Mouse (Mus musculus) hindbrain, embryonic 14.5 days (tissue): ENCODE results near the gene Hnrnpc. TPM values are rescaled to one million over a fixed set of nuclear protein-coding genes. Genes with fewer than 3 reads are reported as not detected.
"Not testable (repeated sequence)": the region's sequence is repeated elsewhere in the genome, so short reads cannot be mapped to it uniquely, and the experiment has no call there.

Experiments used
- ATAC-seq: fragments of 200-750 bp; cut with Nextera tagmentation; 2 replicates; pipeline ENCODE4 v1.8.0; 2017; ENCODE audit warnings: moderate number of reproducible peaks, mild to moderate bottlenecking, moderate TSS enrichment, moderate library complexity; ENCODE audit not compliant: low FRiP score
- DNase-seq: peaks from one replicate; pipeline ENCODE4 v3.0.0-alpha.2; 2015; ENCODE audit warnings: low spot score
- H3K27ac ChIP-seq: fragments of 300-500 bp; sonication (generic); 2 replicates; pipeline ENCODE4 v1.5.1; 2014; ENCODE audit warnings: mild to moderate bottlenecking, moderate library complexity
- H3K27me3 ChIP-seq: fragments of 300-500 bp; sonication (generic); 2 replicates; pipeline ENCODE4 v1.6.1; 2014; ENCODE audit warnings: mild to moderate bottlenecking, low read length, mixed read lengths; ENCODE audit not compliant: control insufficient read depth, insufficient read depth
- H3K36me3 ChIP-seq: fragments of 300-500 bp; sonication (generic); replicated peaks from 2 replicates; pipeline ENCODE4 v1.6.1; 2014; ENCODE audit not compliant: control insufficient read depth, insufficient read depth
- H3K4me1 ChIP-seq: fragments of 300-500 bp; sonication (generic); replicated peaks from 2 replicates; pipeline ENCODE4 v1.6.1; 2014; ENCODE audit warnings: antibody characterized with exemption, low read length, mixed read lengths; ENCODE audit not compliant: control insufficient read depth, insufficient read depth
- H3K4me2 ChIP-seq: fragments of 300-500 bp; sonication (generic); replicated peaks from 2 replicates; pipeline ENCODE4 v1.6.1; 2014; ENCODE audit warnings: mild to moderate bottlenecking, moderate library complexity
- H3K4me3 ChIP-seq: fragments of 300-500 bp; sonication (generic); replicated peaks from 2 replicates; pipeline ENCODE4 v1.5.1; 2014; ENCODE audit warnings: mild to moderate bottlenecking, low read length
- H3K9ac ChIP-seq: fragments of 300-500 bp; sonication (generic); 2 replicates; pipeline ENCODE4 v1.6.1; 2014
- H3K9me3 ChIP-seq: fragments of 300-500 bp; sonication (generic); 2 replicates; pipeline ENCODE4 v1.6.1; 2016; ENCODE audit warnings: low read length; ENCODE audit not compliant: control insufficient read depth
- WGBS: fragments of 180-500 bp; shearing (Covaris S2); extraction: QIAGEN DNeasy Blood & Tissue Kit; methylation state at CpG from one replicate; pipeline ENCODE4 v1.1.7; 2014; 5-methylcytosine and 5-hydroxymethylcytosine counted together
- polyA plus RNA-seq: library from polyadenylated mRNA; unstranded; fragments of >200 nt; fragmentation: Nextera tagmentation; extraction: Ambion mirVana; gene quantifications from 2 replicates; pipeline ENCODE4 v1.2.1, GENCODE M21; 2014

The Hnrnpc gene
- polyA plus RNA-seq, 1 experiment from 2014 or later = 451 TPM

DNA sequence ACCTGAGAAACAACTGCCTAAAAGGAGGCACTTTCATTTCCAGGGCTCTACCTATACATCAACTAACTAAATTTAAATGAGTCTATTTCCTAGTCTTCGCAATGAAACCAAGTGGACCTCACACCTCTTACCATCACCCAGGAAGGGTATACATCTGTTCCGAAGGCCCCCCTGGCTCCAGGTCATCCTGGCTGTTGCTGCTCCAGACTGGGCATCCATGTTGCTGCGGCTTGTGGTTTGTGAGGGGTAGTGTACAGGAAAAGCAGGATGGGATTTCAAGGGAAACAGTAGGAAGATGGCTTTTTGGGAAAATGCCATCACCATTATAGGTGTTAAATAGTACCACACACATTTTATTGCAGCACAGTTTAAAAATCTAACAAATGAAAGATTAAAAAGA lies 6.6 kb downstream of the Hnrnpc start:
- not testable (repeated sequence) for H3K27me3 ChIP-seq, H3K9me3 ChIP-seq, H3K27ac ChIP-seq, DNase-seq, H3K9ac ChIP-seq, H3K4me3 ChIP-seq, H3K4me2 ChIP-seq, ATAC-seq
- Histone ChIP-seq H3K4me1 (peaks cover 30% of the 10 kb centered on the region), H3K36me3 (peaks cover 50% of the 10 kb centered on the region)
- WGBS = 97% methylated on average over 3 of the region's 3 CpGs

DNA sequence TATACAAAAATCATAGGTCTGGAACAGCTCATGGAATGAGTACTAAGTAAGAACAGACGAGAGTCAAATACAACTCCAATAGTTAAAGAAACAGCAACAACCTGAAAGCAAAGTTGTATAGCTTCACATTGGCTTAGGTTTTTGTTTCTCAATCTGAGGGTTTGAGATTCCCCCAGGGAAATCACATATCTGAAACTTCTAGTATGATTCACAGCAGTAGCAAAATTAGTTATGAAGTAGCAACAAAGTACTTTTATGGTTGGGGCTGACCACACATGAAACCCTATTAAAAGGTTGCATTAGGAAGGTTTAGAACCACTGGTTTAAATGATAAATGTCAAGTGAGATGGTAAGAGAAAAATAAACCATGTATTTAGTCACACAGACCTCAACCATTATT lies 9.3 kb downstream of the Hnrnpc start:
- H3K36me3 ChIP-seq = peaks cover 76% of the 10 kb centered on the region
- no peak for ATAC-seq
- peaks cover 5% of the 10 kb centered on the region; the same call in 1 of the 2 replicates for H3K4me1 ChIP-seq
- 89% methylated on average over 1 of the region's 1 CpGs for WGBS
- no peak overlapping the region for H3K27ac ChIP-seq
- H3K9ac ChIP-seq = no peak overlapping the region
- no peak overlapping the region for H3K4me3 ChIP-seq
- no peak for DNase-seq
- no peaks in the 10 kb centered on the region for H3K9me3 ChIP-seq
- H3K4me2 ChIP-seq = no peak overlapping the region
- no peaks in the 10 kb centered on the region for H3K27me3 ChIP-seq

DNA sequence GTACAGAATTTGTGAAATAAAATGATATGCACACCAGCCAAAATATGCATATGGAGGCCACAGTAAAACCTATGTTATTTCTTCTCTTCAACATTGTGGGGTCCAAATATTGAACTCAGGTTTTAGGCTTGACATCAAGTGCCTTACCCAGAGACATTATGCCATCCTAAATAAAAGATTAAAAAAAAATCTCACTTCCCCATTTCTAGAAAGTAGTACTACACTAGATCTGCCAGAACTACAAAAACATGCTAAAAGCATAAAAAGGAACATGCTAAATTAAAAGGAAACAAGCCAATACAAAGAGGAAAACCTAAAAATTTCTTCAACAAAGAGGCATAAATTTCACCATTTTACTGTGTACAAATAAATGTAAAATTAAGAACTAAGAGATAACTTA lies 20.7 kb downstream of the Hnrnpc start:
- H3K4me3 ChIP-seq = no peak overlapping the region
- no peaks in the 10 kb centered on the region for H3K9me3 ChIP-seq
- no peak overlapping the region for H3K4me2 ChIP-seq
- no peaks in the 10 kb centered on the region for H3K27me3 ChIP-seq
- H3K9ac ChIP-seq = no peak overlapping the region
- H3K27ac ChIP-seq = no peak overlapping the region
- H3K36me3 ChIP-seq = peaks cover 69% of the 10 kb centered on the region
- no peak for DNase-seq
- no peaks in the 10 kb centered on the region for H3K4me1 ChIP-seq
- no peak for ATAC-seq

DNA sequence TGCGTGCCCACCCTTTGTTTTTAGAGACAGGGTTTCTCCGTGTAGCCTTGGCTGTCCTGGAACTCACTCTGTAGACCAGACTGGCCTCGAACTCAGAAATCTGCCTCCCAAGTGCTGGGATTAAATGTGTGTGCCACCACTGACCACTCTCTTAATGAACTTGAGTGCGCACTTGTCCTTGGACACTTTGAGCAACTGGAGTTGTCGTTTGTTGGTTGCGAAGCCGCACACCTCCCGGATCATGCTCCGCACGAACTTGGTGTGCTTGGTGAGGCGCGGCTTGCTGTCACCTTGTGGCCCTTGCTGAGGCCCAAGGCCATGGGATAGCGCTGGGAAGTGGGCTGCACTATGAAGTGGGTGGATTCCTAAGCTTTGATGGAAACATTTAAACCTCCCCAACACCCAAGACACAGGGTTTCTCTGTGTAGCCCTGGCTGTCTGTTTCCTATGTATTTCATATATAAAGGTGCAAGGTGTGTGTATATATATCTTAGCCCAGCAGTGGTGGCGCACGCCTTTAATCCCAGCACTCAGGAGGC lies 32.2 kb downstream of the Hnrnpc start:
- ATAC-seq (no peak), DNase-seq (no peak)
- no peak overlapping the region for H3K4me3 ChIP-seq
- no peak overlapping the region for H3K27ac ChIP-seq
- WGBS = 95% methylated on average over 15 of the region's 15 CpGs
- H3K4me1 ChIP-seq = no peaks in the 10 kb centered on the region
- no peaks in the 10 kb centered on the region for H3K27me3 ChIP-seq
- H3K9ac ChIP-seq = no peak overlapping the region
- H3K4me2 ChIP-seq = no peak overlapping the region
- H3K36me3 ChIP-seq = peaks cover 64% of the 10 kb centered on the region
- no peaks in the 10 kb centered on the region for H3K9me3 ChIP-seq

DNA sequence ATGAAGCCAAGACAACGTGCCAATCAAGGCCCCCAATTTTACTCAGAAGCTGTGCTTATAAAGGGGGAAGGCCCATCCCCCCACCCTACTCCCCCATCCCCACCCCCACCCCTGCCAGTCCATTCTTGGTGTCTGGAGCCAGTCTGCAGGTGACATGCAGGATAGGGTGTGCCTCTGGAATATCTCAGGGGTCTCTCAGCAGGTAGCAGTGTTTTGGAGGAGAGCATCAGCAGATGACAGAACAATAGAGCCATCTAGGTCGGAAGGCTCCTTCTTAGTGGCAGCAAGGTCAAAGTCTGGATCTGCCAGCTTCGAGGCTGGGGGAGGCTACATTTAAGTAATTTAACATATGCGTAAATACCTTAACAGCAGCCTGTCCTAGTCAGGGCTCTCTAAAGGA lies 37.7 kb downstream of the Hnrnpc start:
- ATAC-seq = no peak
- no peak overlapping the region for H3K9ac ChIP-seq
- no peak overlapping the region for H3K4me2 ChIP-seq
- no peaks in the 10 kb centered on the region for H3K27me3 ChIP-seq
- DNase-seq = no peak
- WGBS = 61% methylated on average over 4 of the region's 4 CpGs
- H3K4me3 ChIP-seq = no peak overlapping the region
- no peaks in the 10 kb centered on the region for H3K9me3 ChIP-seq
- no peak overlapping the region for H3K27ac ChIP-seq
- peaks cover 9% of the 10 kb centered on the region for H3K36me3 ChIP-seq
- no peaks in the 10 kb centered on the region for H3K4me1 ChIP-seq

DNA sequence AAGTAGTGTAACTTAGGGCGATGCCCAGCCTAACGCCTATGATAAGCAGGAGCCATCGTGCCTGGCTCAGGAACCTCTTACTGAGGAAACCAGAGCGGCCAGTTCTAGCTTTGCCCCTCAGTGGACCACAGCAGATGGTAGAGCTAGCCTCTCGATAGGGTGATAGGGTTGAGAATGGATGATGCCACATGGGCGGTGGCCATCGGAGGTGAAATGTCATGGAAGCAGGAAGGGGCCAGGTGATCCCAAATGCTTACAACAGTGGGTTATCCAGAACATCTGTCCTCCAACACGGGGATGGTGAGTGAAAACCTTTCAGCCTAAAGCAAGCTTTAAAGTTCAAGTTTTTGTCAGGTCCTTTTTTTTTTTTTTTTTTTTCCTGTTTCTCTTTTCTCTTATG lies 42.0 kb downstream of the Hnrnpc start:
- no peak overlapping the region for H3K4me3 ChIP-seq
- H3K36me3 ChIP-seq = no peaks in the 10 kb centered on the region
- ATAC-seq (no peak), DNase-seq (no peak)
- H3K9ac ChIP-seq = no peak overlapping the region
- H3K9me3 ChIP-seq = no peaks in the 10 kb centered on the region
- H3K4me2 ChIP-seq = no peak overlapping the region
- no peaks in the 10 kb centered on the region for H3K27me3 ChIP-seq
- WGBS = 90% methylated on average over 8 of the region's 8 CpGs
- no peak overlapping the region for H3K27ac ChIP-seq
- H3K4me1 ChIP-seq = no peaks in the 10 kb centered on the region

DNA sequence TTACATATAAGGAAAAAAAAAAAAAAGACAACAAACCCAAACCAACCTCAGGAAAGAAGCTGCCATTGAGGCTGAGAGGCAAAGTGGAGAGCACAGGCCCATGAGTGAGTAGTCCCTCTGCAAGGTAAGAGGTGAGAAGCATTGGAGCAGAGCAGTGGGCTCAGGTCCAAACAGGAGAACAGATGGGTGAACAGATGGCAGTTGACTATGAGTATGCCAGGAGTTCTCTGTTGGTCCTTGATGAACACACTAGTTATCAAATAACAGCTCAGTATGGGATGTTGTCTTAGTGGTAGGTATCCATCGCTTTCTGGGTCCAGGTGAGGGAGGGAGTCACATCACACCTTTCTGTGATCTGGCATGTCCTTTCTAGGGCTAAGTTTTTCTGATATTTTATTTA lies 43.0 kb downstream of the Hnrnpc start:
- DNase-seq (no peak), ATAC-seq (no peak)
- Histone ChIP-seq H3K9ac (no peak overlapping the region), H3K4me1 (no peaks in the 10 kb centered on the region), H3K27ac (no peak overlapping the region), H3K36me3 (no peaks in the 10 kb centered on the region), H3K4me2 (no peak overlapping the region), H3K27me3 (no peaks in the 10 kb centered on the region), H3K4me3 (no peak overlapping the region), H3K9me3 (no peaks in the 10 kb centered on the region)
- 69% methylated on average over 1 of the region's 1 CpGs for WGBS

DNA sequence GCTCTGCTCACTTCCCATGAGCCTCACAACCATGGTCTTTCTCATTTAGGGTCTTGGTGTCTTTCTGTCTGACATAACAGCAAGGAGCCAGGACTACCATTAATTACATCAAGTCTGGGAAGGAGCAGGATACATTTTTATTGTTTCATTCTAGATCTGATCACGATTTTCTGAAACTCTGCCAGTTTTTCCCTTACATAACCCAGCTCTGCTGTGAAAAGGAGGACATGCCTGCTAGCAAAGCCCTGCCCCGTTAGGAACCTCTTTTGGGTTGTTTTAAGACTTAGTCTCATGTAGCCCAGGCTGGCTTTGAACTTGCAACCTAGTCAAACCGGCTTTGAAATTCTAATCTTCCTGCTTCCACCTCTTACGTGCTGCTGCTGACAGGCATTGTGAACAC lies 43.8 kb downstream of the Hnrnpc start:
- Histone ChIP-seq H3K9me3 (no peaks in the 10 kb centered on the region), H3K27me3 (no peaks in the 10 kb centered on the region), H3K9ac (no peak overlapping the region), H3K4me3 (no peak overlapping the region), H3K4me1 (no peaks in the 10 kb centered on the region), H3K36me3 (no peaks in the 10 kb centered on the region), H3K27ac (no peak overlapping the region), H3K4me2 (no peak overlapping the region)
- DNase-seq (no peak), ATAC-seq (no peak)
- 64% methylated on average over 4 of the region's 4 CpGs for WGBS

DNA sequence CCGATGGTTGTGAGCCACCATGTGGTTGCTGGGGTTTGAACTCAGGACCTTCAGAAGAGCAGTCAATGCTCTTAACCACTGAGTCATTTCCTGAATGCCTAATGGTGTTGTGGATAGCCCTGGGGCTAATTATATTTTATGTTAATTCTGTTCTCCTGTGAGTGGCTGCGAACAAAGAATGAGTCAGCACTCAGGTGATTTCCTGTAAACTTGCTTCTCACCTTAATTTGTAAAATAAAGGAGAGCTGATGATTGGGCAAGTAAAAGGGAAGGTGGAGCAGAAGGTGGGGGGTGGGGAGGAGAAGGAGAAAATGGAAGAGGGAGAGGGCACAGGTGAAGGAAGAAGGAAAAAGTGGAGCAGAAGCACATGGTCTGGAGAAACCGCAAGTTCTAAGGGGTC lies 51.1 kb downstream of the Hnrnpc start:
- H3K9me3 ChIP-seq, H3K36me3 ChIP-seq, H3K4me3 ChIP-seq, H3K4me2 ChIP-seq, H3K27ac ChIP-seq, H3K4me1 ChIP-seq, DNase-seq, ATAC-seq, H3K9ac ChIP-seq, H3K27me3 ChIP-seq: not testable (repeated sequence)
- 90% methylated on average over 3 of the region's 3 CpGs for WGBS

DNA sequence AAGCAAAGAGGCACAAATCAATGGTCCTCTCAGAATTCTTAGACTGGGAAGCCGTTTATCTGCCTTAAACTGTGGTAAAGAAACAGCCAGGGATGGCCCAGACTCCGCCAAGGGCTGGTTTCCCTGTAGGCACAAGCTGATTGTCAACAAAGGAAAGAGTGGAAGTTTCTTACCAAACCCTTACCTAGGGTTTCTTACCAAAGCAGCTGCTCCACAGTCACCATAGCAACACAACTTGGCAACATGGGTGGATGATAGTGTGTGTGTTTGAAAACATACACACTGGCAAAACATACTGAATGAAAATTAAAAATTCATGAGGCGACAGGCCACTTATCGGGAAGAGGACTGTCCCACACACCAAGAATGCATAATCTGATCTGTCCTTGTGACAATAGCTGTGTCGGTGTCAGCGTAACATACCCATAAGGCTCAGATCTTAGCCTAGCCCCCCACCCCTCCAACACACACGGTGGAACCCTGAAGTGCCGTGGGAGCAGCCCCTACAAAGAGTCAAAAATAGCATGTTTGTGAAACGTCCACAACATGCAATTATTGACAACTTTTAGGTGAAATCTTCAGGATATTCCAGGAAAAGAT lies 57.8 kb downstream of the Hnrnpc start:
- WGBS = 39% methylated on average over 9 of the region's 9 CpGs
- DNase-seq (no peak), ATAC-seq (no peak)
- no peak overlapping the region for H3K4me2 ChIP-seq
- H3K27me3 ChIP-seq = no peaks in the 10 kb centered on the region
- H3K4me3 ChIP-seq = no peak overlapping the region
- no peaks in the 10 kb centered on the region for H3K9me3 ChIP-seq
- no peaks in the 10 kb centered on the region for H3K36me3 ChIP-seq
- H3K4me1 ChIP-seq = no peaks in the 10 kb centered on the region; the same call in 1 of the 2 replicates
- no peak overlapping the region for H3K27ac ChIP-seq
- H3K9ac ChIP-seq = no peak overlapping the region
